Mouse (Mus musculus) liver, postnatal 0 days (tissue): ENCODE data around the gene Akt1s1.

Source experiments
- CTCF ChIP-seq: sonication (generic); IDR thresholded peaks from 2 replicates; pipeline ENCODE4 v1.5.1; 2016; ENCODE audit warnings: antibody characterized with exemption, low read depth
- EP300 ChIP-seq: IDR thresholded peaks from 2 replicates; pipeline ENCODE4 v1.6.1; 2016; ENCODE audit warnings: antibody characterized with exemption, low read depth, mild to moderate bottlenecking

GRCm38 (mm10) chr7:44867010-44867702 lies 18.4 kb downstream of the Akt1s1 start:
- TF ChIP-seq CTCF (no peak), EP300 (no peak)
